Mouse (Mus musculus) neutrophil, adult 65 days (primary cell): ENCODE results near the gene Hapln3. TPM values are rescaled to one million over a fixed set of nuclear protein-coding genes. Genes with fewer than 3 reads are reported as not detected.

Experiments used
- total RNA-seq: library from RNA; stranded (reverse); gene quantifications from 2 replicates; pipeline ENCODE4 v1.2.4, GENCODE M21; 2023

Gene Hapln3
- not detected in 2 replicates for total RNA-seq

DNA sequence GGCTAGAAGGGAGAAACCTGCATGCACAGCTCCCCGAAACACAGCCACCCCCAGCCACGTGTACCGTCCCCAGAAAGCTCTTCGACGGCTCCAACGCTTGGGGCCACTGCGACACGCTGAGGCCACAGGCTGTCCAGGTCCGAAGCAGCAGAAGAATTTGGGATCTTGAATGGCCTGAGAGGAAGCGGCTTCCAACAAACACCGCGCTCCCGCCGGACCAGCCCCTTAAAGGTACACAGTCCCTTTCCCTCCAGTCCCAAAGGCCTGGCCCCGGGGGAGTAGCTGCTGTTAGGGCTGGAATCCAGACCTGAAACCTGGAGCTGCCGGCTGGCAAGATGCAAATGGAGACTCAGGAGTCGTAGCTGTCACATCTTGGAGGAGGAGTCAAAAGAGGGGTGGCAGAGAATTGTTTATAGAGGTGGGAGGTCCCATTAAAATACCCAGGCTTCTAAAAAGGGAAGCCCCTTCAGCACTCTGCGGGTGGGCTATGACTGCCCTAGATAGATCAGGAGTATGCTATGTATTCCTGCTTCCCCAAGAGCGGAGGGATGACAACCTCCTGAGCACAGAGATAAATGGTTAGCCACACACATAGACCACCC, at the start of gene Hapln3:
Gene Hapln3 (minus strand): TSS at position 176 of the 602 bp plus-strand sequence.

DNA sequence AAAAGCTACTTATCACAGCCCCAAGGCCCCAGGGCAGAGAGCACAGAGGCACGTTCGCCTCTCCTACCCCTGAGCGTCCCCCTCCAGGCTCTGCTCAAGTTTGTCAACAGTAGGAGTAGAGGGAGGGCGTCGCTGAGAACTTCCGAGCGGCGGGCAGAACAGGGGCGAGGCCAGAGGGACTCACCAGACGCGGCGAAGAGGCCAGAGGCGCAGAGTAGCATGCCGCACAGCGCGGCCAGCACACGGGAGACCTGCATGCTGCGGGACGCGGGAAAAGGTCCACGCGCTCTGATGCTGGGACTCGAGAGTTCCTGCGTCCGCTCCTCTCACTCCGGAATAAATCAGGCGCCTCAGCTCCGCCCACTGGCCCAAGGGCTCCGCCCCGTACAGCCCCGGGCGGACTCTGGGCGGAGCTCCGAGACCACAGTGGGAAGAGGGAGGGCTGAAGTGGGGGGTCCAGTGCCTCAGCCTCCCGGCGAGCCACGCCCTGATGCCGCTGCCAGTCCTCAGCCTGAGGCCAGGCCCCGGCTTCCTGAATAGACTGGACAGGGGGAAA, 18.0 kb upstream of the Hapln3 start, which contains the start of gene Mfge8:
Gene Mfge8 (minus strand): TSS at position 350 of the 556 bp plus-strand sequence.

Other genes with a start within 250 kb of the Hapln3 start
- 5.3 and 7.4 TPM in 2 replicates for gene Aen, start 235.2 kb downstream of the Hapln3 start, total RNA-seq
- 35.0 and 43.3 TPM in 2 replicates for gene Isg20, start 217.6 kb downstream of the Hapln3 start, total RNA-seq
- gene Acan, start 77.5 kb downstream of the Hapln3 start, total RNA-seq: not detected in 2 replicates
- 6.7 and 7.1 TPM in 2 replicates for gene Mfge8, start 18.0 kb upstream of the Hapln3 start, total RNA-seq
- gene Abhd2, start 142.2 kb upstream of the Hapln3 start, total RNA-seq: 76.3 and 88.8 TPM in 2 replicates